Mouse (Mus musculus) neural tube, embryonic 14.5 days (tissue): ENCODE data around the gene Ctnnbip1. TPM values are rescaled to one million over a fixed set of nuclear protein-coding genes. Genes with fewer than 3 reads are reported as not detected.
"Not testable (repeated sequence)": the region's sequence is repeated elsewhere in the genome, so short reads cannot be mapped to it uniquely, and the experiment has no call there.

ENCODE experiments used
- ATAC-seq: fragments of 200-750 bp; cut with Nextera tagmentation; 2 replicates; pipeline ENCODE4 v1.8.0; 2017; ENCODE audit warnings: low read depth, mild to moderate bottlenecking, moderate TSS enrichment, moderate library complexity
- H3K27ac ChIP-seq: fragments of 300-500 bp; sonication (generic); 2 replicates; pipeline ENCODE4 v1.5.1; 2014; ENCODE audit warnings: low read depth, mild to moderate bottlenecking, control low read depth, low read length, moderate library complexity, mixed read lengths
- H3K27me3 ChIP-seq: fragments of 300-500 bp; sonication (generic); 2 replicates; pipeline ENCODE4 v1.6.1; 2014; ENCODE audit warnings: low read length; ENCODE audit not compliant: control insufficient read depth, insufficient read depth
- H3K36me3 ChIP-seq: fragments of 300-500 bp; sonication (generic); 2 replicates; pipeline ENCODE4 v1.6.1; 2014; ENCODE audit warnings: low read length, mixed read lengths; ENCODE audit not compliant: control insufficient read depth, insufficient read depth
- H3K4me1 ChIP-seq: fragments of 300-500 bp; sonication (generic); 2 replicates; pipeline ENCODE4 v1.6.1; 2014; ENCODE audit warnings: low read length; ENCODE audit not compliant: control insufficient read depth, insufficient read depth
- H3K4me2 ChIP-seq: fragments of 300-500 bp; sonication (generic); 2 replicates; pipeline ENCODE4 v1.6.1; 2014; ENCODE audit warnings: mild to moderate bottlenecking, low read depth, low read length, control low read depth
- H3K4me3 ChIP-seq: fragments of 300-500 bp; sonication (generic); 2 replicates; pipeline ENCODE4 v1.5.1; 2014; ENCODE audit warnings: low read depth, low read length, control low read depth, mixed read lengths
- H3K9ac ChIP-seq: fragments of 300-500 bp; sonication (generic); replicated peaks from 2 replicates; pipeline ENCODE4 v1.6.1; 2014; ENCODE audit warnings: low read depth, mild to moderate bottlenecking, control low read depth, low read length, mixed read lengths
- H3K9me3 ChIP-seq: fragments of 300-500 bp; sonication (generic); 2 replicates; pipeline ENCODE4 v1.6.1; 2016; ENCODE audit warnings: low read length; ENCODE audit not compliant: control insufficient read depth
- WGBS: fragments of 180-500 bp; shearing (Covaris S2); extraction: QIAGEN DNeasy Blood & Tissue Kit; methylation state at CpG from one replicate; pipeline ENCODE4 v1.1.7; 2014; 5-methylcytosine and 5-hydroxymethylcytosine counted together
- microRNA-seq: library from miRNA; unstranded; fragments of <30 nt; microRNA quantifications from one replicate; pipeline ENCODE4, GENCODE M21; 2016
- polyA plus RNA-seq: library from polyadenylated mRNA; unstranded; fragments of >200 nt; fragmentation: Nextera tagmentation; extraction: Ambion mirVana; gene quantifications from 2 replicates; pipeline ENCODE4 v1.2.1, GENCODE M21; 2014

The Ctnnbip1 gene
- polyA plus RNA-seq, 1 experiment from 2014 or later, result 98.0 TPM

- H3K9ac ChIP-seq, result no peak overlapping the region; the same call in 1 of the 2 replicates
- 61% methylated on average over 20 of the region's 20 CpGs for WGBS
- ATAC-seq, result 0 out of 2 replicates have a peak, but pooled peaks have one; percentile 29
Measured at GRCm38 (mm10) chr4:149607591-149608308, 89.7 kb downstream of the Ctnnbip1 start.

GRCm38 (mm10) chr4:149608309-149608638 lies 90.2 kb downstream of the Ctnnbip1 start:
- 92% methylated on average over 6 of the region's 6 CpGs for WGBS
- H3K27ac ChIP-seq, result no peak overlapping the region
- H3K4me1 ChIP-seq, result peaks cover 25% of the 10 kb centered on the region; the same call in 1 of the 2 replicates
- no peaks in the 10 kb centered on the region for H3K36me3 ChIP-seq
- no peak overlapping the region for H3K4me3 ChIP-seq
- H3K9me3 ChIP-seq, result no peaks in the 10 kb centered on the region
- H3K27me3 ChIP-seq, result no peaks in the 10 kb centered on the region
- H3K4me2 ChIP-seq, result no peak overlapping the region
- no peak for ATAC-seq
- no peak overlapping the region for H3K9ac ChIP-seq

More at GRCm38 (mm10) chr4:149607591-149608308, 89.7 kb downstream of the Ctnnbip1 start:
- peaks cover 25% of the 10 kb centered on the region; the same call in 1 of the 2 replicates for H3K4me1 ChIP-seq
- no peaks in the 10 kb centered on the region for H3K9me3 ChIP-seq
- H3K4me3 ChIP-seq, result no peak overlapping the region
- H3K27me3 ChIP-seq, result no peaks in the 10 kb centered on the region
- no peak overlapping the region for H3K27ac ChIP-seq
- H3K36me3 ChIP-seq, result no peaks in the 10 kb centered on the region
- no peak overlapping the region for H3K4me2 ChIP-seq

GRCm38 (mm10) chr4:149609256-149610025 lies 91.4 kb downstream of the Ctnnbip1 start:
- peaks cover 25% of the 10 kb centered on the region; the same call in 1 of the 2 replicates for H3K4me1 ChIP-seq
- no peaks in the 10 kb centered on the region for H3K36me3 ChIP-seq
- no peak overlapping the region for H3K27ac ChIP-seq
- H3K4me3 ChIP-seq, result no peak overlapping the region
- WGBS, result 58% methylated on average over 8 of the region's 8 CpGs
- no peak overlapping the region for H3K4me2 ChIP-seq
- ATAC-seq, result 0 out of 2 replicates have a peak, but pooled peaks have one; percentile 36
- H3K9me3 ChIP-seq, result 0 out of 2 replicates have a peak, but pooled peaks cover 2% of the 10 kb centered on the region
- no peak overlapping the region for H3K9ac ChIP-seq
- no peaks in the 10 kb centered on the region for H3K27me3 ChIP-seq

- Histone ChIP-seq H3K4me1 (peaks cover 18% of the 10 kb centered on the region; the same call in 1 of the 2 replicates), H3K27me3 (no peaks in the 10 kb centered on the region), H3K27ac (no peak overlapping the region), H3K9me3 (0 out of 2 replicates have a peak, but pooled peaks cover 2% of the 10 kb centered on the region), H3K36me3 (peaks cover 3% of the 10 kb centered on the region; the same call in 1 of the 2 replicates), H3K9ac (no peak overlapping the region), H3K4me2 (no peak overlapping the region), H3K4me3 (no peak overlapping the region)
- WGBS, result 51% methylated on average over 10 of the region's 10 CpGs
- no peak for ATAC-seq
Measured at GRCm38 (mm10) chr4:149611376-149612044, 93.5 kb downstream of the Ctnnbip1 start.

- not testable (repeated sequence) for H3K4me3 ChIP-seq, H3K9me3 ChIP-seq, H3K36me3 ChIP-seq, H3K27me3 ChIP-seq, H3K4me2 ChIP-seq, H3K9ac ChIP-seq, ATAC-seq, H3K27ac ChIP-seq, H3K4me1 ChIP-seq
- 63% methylated on average over 6 of the region's 6 CpGs for WGBS
Measured at GRCm38 (mm10) chr4:149613497-149613896, 95.5 kb downstream of the Ctnnbip1 start.

GRCm38 (mm10) chr4:149614869-149615268 lies 96.8 kb downstream of the Ctnnbip1 start:
- H3K9me3 ChIP-seq, result 0 out of 2 replicates have a peak, but pooled peaks cover 2% of the 10 kb centered on the region
- no peaks in the 10 kb centered on the region for H3K27me3 ChIP-seq
- ATAC-seq, result no peak
- H3K4me1 ChIP-seq, result no peaks in the 10 kb centered on the region
- WGBS, result 100% methylated on average over 3 of the region's 3 CpGs
- no peak overlapping the region for H3K4me2 ChIP-seq
- H3K36me3 ChIP-seq, result peaks cover 3% of the 10 kb centered on the region; the same call in 1 of the 2 replicates
- no peak overlapping the region for H3K27ac ChIP-seq
- no peak overlapping the region for H3K4me3 ChIP-seq
- H3K9ac ChIP-seq, result no peak overlapping the region

Small RNA genes lying within 50 kb of the gene (microRNA-seq; reads per million reads assigned to microRNA genes)
- not detected for gene Mir5616

Other genes with a start within 250 kb of the Ctnnbip1 start
- gene Kif1b, start 210.5 kb upstream of the Ctnnbip1 start, polyA plus RNA-seq, result 174 and 224 TPM in 2 replicates
- gene Ube4b, start 91.5 kb upstream of the Ctnnbip1 start, polyA plus RNA-seq, result 55.3 and 61.8 TPM in 2 replicates
- not detected in 2 replicates for gene Rbp7, start 63.3 kb upstream of the Ctnnbip1 start, polyA plus RNA-seq
- gene Tmem274, start 40.9 kb upstream of the Ctnnbip1 start, polyA plus RNA-seq, result not detected in 2 replicates
- gene Nmnat1, start 33.0 kb upstream of the Ctnnbip1 start, polyA plus RNA-seq, result 7.8 and 9.2 TPM in 2 replicates
- 36.3 and 46.5 TPM in 2 replicates for gene Lzic, start 33.0 kb upstream of the Ctnnbip1 start, polyA plus RNA-seq
- gene Clstn1, start 68.2 kb downstream of the Ctnnbip1 start, polyA plus RNA-seq, result 107 and 139 TPM in 2 replicates
- gene Pik3cd, start 184.3 kb downstream of the Ctnnbip1 start, polyA plus RNA-seq, result 16.5 and 19.7 TPM in 2 replicates
- 32.2 and 35.1 TPM in 2 replicates for gene Tmem201, start 219.8 kb downstream of the Ctnnbip1 start, polyA plus RNA-seq